ENCODE assay signal across 10 mouse cellular contexts in genomic region chr5:119613413-119613812, GRCm38 (mm10). TPM values are rescaled to one million over a fixed set of nuclear protein-coding genes. Genes with fewer than 3 reads are reported as not detected.
DNase-seq lines count a peak whose midpoint lies in the region; ATAC-seq lines count a peak whose summit lies in the region.
"Had no signal": no experiment of that assay in that cellular context is flagged by ENCODE, and none has a peak within 500 bp of the region (broad histone marks: within the 10 kb centered on the region; RNA-seq: fewer than 3 reads in every experiment).

No protein-coding gene starts in this region.

- peaks cover 31% of the 10 kb centered on the region for H3K4me1 ChIP-seq in limb, embryonic 12.5 days (replicated peaks)

- H3K9me3 ChIP-seq in limb, embryonic 12.5 days: no peaks in the 10 kb centered on the region
- H3K9me3 ChIP-seq: embryonic facial prominence, embryonic 13.5 days; limb, embryonic 15.5 days had no signal

- H3K27me3 ChIP-seq in limb, embryonic 12.5 days: peaks cover 93% of the 10 kb centered on the region

- no peak overlapping the region for H3K27ac ChIP-seq in limb, embryonic 12.5 days
- H3K27ac ChIP-seq: embryonic facial prominence, embryonic 13.5 days; limb, embryonic 15.5 days had no signal

- WGBS in limb, embryonic 12.5 days: 23% methylated on average over 6 of the region's 6 CpGs

- no peaks in the 10 kb centered on the region for H3K36me3 ChIP-seq in limb, embryonic 12.5 days
- H3K36me3 ChIP-seq: embryonic facial prominence, embryonic 13.5 days; limb, embryonic 15.5 days had no signal

- no peak overlapping the region for H3K9ac ChIP-seq in limb, embryonic 12.5 days (replicated peaks)
- H3K9ac ChIP-seq: embryonic facial prominence, embryonic 13.5 days; limb, embryonic 15.5 days had no signal

- no peak overlapping the region for H3K4me2 ChIP-seq in limb, embryonic 12.5 days
- H3K4me2 ChIP-seq: embryonic facial prominence, embryonic 13.5 days; limb, embryonic 15.5 days had no signal

- ATAC-seq in limb, embryonic 12.5 days (ENCODE audit: insufficient number of reproducible peaks, insufficient read depth, low FRiP score, low TSS enrichment, low read depth): 0 out of 2 replicates have a peak, but pooled peaks have one; percentile 22

- DNase-seq in left cerebral cortex, postnatal 4 days: peak; percentile 56
- DNase-seq in left cerebral cortex, adult 9 months (ENCODE audit: low spot score in 2 of 2): no peak
- peak; percentile 77 for DNase-seq in R1 (ENCODE audit: low read depth, low spot score)
- peak; percentile 6 for DNase-seq in brain, embryonic 18.5 days (ENCODE audit: low read depth, low spot score)
- no peak for DNase-seq in spleen, postnatal 4 days (ENCODE audit: low spot score in 2 of 2)
- no peak for DNase-seq in frontal cortex, adult 2 months (ENCODE audit: extremely low spot score in 1 of 2, low spot score in 1 of 2)
- DNase-seq: heart, postnatal 10 days had no signal

- intact Hi-C loops in left cerebral cortex, postnatal 4 days (cut with DNase I): no loop called here

- H3K4me3 ChIP-seq in limb, embryonic 12.5 days (replicated peaks): no peak overlapping the region
- H3K4me3 ChIP-seq: embryonic facial prominence, embryonic 13.5 days; limb, embryonic 15.5 days had no signal

RNA-seq across cellular contexts. Expression of gene Tbx3, which starts 57.1 kb away (rescaled TPM):
- 1 to 10 TPM; 3.7 to 4.4 TPM for total RNA-seq in left cerebral cortex, postnatal 4 days (2021)
- polyA plus RNA-seq in limb, embryonic 12.5 days (2016; fragmentation: Nextera tagmentation; extraction: Ambion mirVana): 38.3 and 42.4 TPM in 2 replicates
- polyA plus RNA-seq in frontal cortex, adult 2 months (2012; rRNA removed): 1.8 and 2.4 TPM in 2 replicates

Comparison
In these comparisons a context has a peak if more than half of its experiments do, and no peak if none do; other contexts are left out.
1. DNase-seq: peak in left cerebral cortex, postnatal 4 days (single experiment), R1 (single experiment) and brain, embryonic 18.5 days (single experiment); none in left cerebral cortex, adult 9 months (0 of 2), spleen, postnatal 4 days (0 of 2) and frontal cortex, adult 2 months (0 of 2).
2. RNA of gene Tbx3, which starts 57.1 kb away (polyA plus RNA-seq): 38.3 to 42.4 TPM in limb, embryonic 12.5 days; 1.8 to 2.4 TPM in frontal cortex, adult 2 months; every median in the first group is over 10 times any median in the second.